Mouse (Mus musculus) intestine, embryonic 14.5 days (tissue): ENCODE data around the gene Ppp1r12b. TPM values are rescaled to one million over a fixed set of nuclear protein-coding genes. Genes with fewer than 3 reads are reported as not detected.
A peak's percentile ranks its signal among the peaks of the same experiment; 100 is the strongest.

Experiments used
- ATAC-seq: fragments of 200-750 bp; cut with Nextera tagmentation; replicated peaks from 2 replicates; pipeline ENCODE4 v1.8.0; 2017; ENCODE audit warnings: low read depth, moderate number of reproducible peaks, moderate TSS enrichment, moderate library complexity; ENCODE audit not compliant: low FRiP score, low TSS enrichment
- DNase-seq: peaks from one replicate; pipeline ENCODE4 v3.0.0-alpha.2; 2018; ENCODE audit warnings: low spot score
- H3K27ac ChIP-seq: fragments of 300-500 bp; sonication (generic); 2 replicates; pipeline ENCODE4 v1.5.1; 2014; ENCODE audit warnings: low read depth, mild to moderate bottlenecking, control low read depth
- H3K27me3 ChIP-seq: fragments of 300-500 bp; sonication (generic); replicated peaks from 2 replicates; pipeline ENCODE4 v1.6.1; 2014; ENCODE audit warnings: low read length, control low read depth; ENCODE audit not compliant: control insufficient read depth, insufficient read depth
- H3K36me3 ChIP-seq: fragments of 300-500 bp; sonication (generic); 2 replicates; pipeline ENCODE4 v1.6.1; 2014; ENCODE audit warnings: low read length, control low read depth; ENCODE audit not compliant: control insufficient read depth, insufficient read depth
- H3K4me1 ChIP-seq: fragments of 300-500 bp; sonication (generic); replicated peaks from 2 replicates; pipeline ENCODE4 v1.6.1; 2014; ENCODE audit warnings: low read length, control low read depth, mixed read lengths; ENCODE audit not compliant: control insufficient read depth, insufficient read depth
- H3K4me2 ChIP-seq: fragments of 300-500 bp; sonication (generic); 2 replicates; pipeline ENCODE4 v1.6.1; 2014; ENCODE audit warnings: low read length
- H3K4me3 ChIP-seq: fragments of 300-500 bp; sonication (generic); 2 replicates; pipeline ENCODE4 v1.5.1; 2014; ENCODE audit warnings: low read depth, low read length, control low read depth, mixed read lengths
- H3K9ac ChIP-seq: fragments of 300-500 bp; sonication (generic); 2 replicates; pipeline ENCODE4 v1.6.1; 2014; ENCODE audit warnings: mild to moderate bottlenecking, low read length
- H3K9me3 ChIP-seq: fragments of 300-500 bp; sonication (generic); 2 replicates; pipeline ENCODE4 v1.6.1; 2016; ENCODE audit warnings: low read length, control low read depth; ENCODE audit not compliant: control insufficient read depth
- WGBS: fragments of 180-500 bp; shearing (Covaris S2); extraction: QIAGEN DNeasy Blood & Tissue Kit; methylation state at CpG from one replicate; pipeline ENCODE4 v1.1.7; 2014; 5-methylcytosine and 5-hydroxymethylcytosine counted together
- polyA plus RNA-seq: library from polyadenylated mRNA; unstranded; fragments of >200 nt; fragmentation: Nextera tagmentation; extraction: Ambion mirVana; gene quantifications from 2 replicates; pipeline ENCODE4 v1.2.1, GENCODE M21; 2014

Gene Ppp1r12b
- polyA plus RNA-seq, 1 experiment from 2014 or later: 34.0 TPM

GRCm38 (mm10) chr1:134741946-134742661 lies 213.6 kb downstream of the Ppp1r12b start:
- H3K27me3 ChIP-seq: no peaks in the 10 kb centered on the region
- no peak overlapping the region for H3K4me2 ChIP-seq
- H3K36me3 ChIP-seq: 0 out of 2 replicates have a peak, but pooled peaks cover 3% of the 10 kb centered on the region
- no peaks in the 10 kb centered on the region for H3K9me3 ChIP-seq
- 72% methylated on average over 7 of the region's 7 CpGs for WGBS
- peaks cover 7% of the 10 kb centered on the region; the same call in 1 of the 2 replicates for H3K4me1 ChIP-seq
- no peak overlapping the region for H3K27ac ChIP-seq
- DNase-seq: no peak
- peak; percentile 68; the same call in 1 of the 2 replicates for ATAC-seq
- H3K4me3 ChIP-seq: no peak overlapping the region
- H3K9ac ChIP-seq: no peak overlapping the region

- DNase-seq: no peak
These were observed 214.3 kb downstream of the Ppp1r12b start for GRCm38 (mm10) chr1:134741433-134741832.

GRCm38 (mm10) chr1:134737463-134737862 lies 218.3 kb downstream of the Ppp1r12b start:
- Histone ChIP-seq H3K4me1 (0 out of 2 replicates have a peak, but pooled peaks cover 6% of the 10 kb centered on the region), H3K27me3 (no peaks in the 10 kb centered on the region), H3K27ac (no peak overlapping the region), H3K36me3 (no peaks in the 10 kb centered on the region), H3K4me2 (no peak overlapping the region), H3K4me3 (no peak overlapping the region), H3K9ac (no peak overlapping the region), H3K9me3 (no peaks in the 10 kb centered on the region)
- WGBS: 71% methylated on average over 9 of the region's 9 CpGs
- DNase-seq (no peak), ATAC-seq (no peak)

More at GRCm38 (mm10) chr1:134741433-134741832, 214.3 kb downstream of the Ppp1r12b start:
- Histone ChIP-seq H3K4me1 (0 out of 2 replicates have a peak, but pooled peaks cover 6% of the 10 kb centered on the region), H3K27me3 (no peaks in the 10 kb centered on the region), H3K36me3 (0 out of 2 replicates have a peak, but pooled peaks cover 3% of the 10 kb centered on the region), H3K9me3 (no peaks in the 10 kb centered on the region), H3K9ac (no peak overlapping the region), H3K4me3 (no peak overlapping the region), H3K4me2 (no peak overlapping the region), H3K27ac (no peak overlapping the region)
- WGBS: 79% methylated on average over 6 of the region's 6 CpGs
- no peak for ATAC-seq

GRCm38 (mm10) chr1:134733659-134734058 lies 222.1 kb downstream of the Ppp1r12b start:
- 0 out of 2 replicates have a peak, but pooled peaks have one; percentile 44 for ATAC-seq
- no peak overlapping the region for H3K9ac ChIP-seq
- H3K27me3 ChIP-seq: no peaks in the 10 kb centered on the region
- DNase-seq: no peak
- H3K4me1 ChIP-seq: no peaks in the 10 kb centered on the region
- WGBS: 67% methylated on average over 5 of the region's 5 CpGs
- H3K36me3 ChIP-seq: no peaks in the 10 kb centered on the region
- no peak overlapping the region for H3K4me3 ChIP-seq
- no peaks in the 10 kb centered on the region for H3K9me3 ChIP-seq
- no peak overlapping the region for H3K4me2 ChIP-seq
- no peak overlapping the region for H3K27ac ChIP-seq

GRCm38 (mm10) chr1:134727256-134727655 lies 228.5 kb downstream of the Ppp1r12b start:
- no peaks in the 10 kb centered on the region for H3K27me3 ChIP-seq
- no peak overlapping the region for H3K4me3 ChIP-seq
- no peak overlapping the region for H3K4me2 ChIP-seq
- ATAC-seq: no peak; the same call in 1 of the 2 replicates
- no peak overlapping the region for H3K9ac ChIP-seq
- no peak overlapping the region for H3K27ac ChIP-seq
- H3K36me3 ChIP-seq: no peaks in the 10 kb centered on the region
- 51% methylated on average over 8 of the region's 8 CpGs for WGBS
- DNase-seq: no peak
- H3K4me1 ChIP-seq: peaks cover 11% of the 10 kb centered on the region
- no peaks in the 10 kb centered on the region for H3K9me3 ChIP-seq

GRCm38 (mm10) chr1:134726480-134726879 lies 229.3 kb downstream of the Ppp1r12b start:
- H3K9ac ChIP-seq: no peak overlapping the region

GRCm38 (mm10) chr1:134725276-134725675 lies 230.5 kb downstream of the Ppp1r12b start:
- Histone ChIP-seq H3K36me3 (no peaks in the 10 kb centered on the region), H3K4me2 (no peak overlapping the region), H3K9me3 (no peaks in the 10 kb centered on the region), H3K9ac (no peak overlapping the region), H3K27ac (no peak overlapping the region), H3K4me3 (no peak overlapping the region), H3K27me3 (no peaks in the 10 kb centered on the region), H3K4me1 (peaks cover 11% of the 10 kb centered on the region)
- ATAC-seq (no peak; the same call in 1 of the 2 replicates), DNase-seq (no peak)
- 54% methylated on average over 5 of the region's 5 CpGs for WGBS

More at GRCm38 (mm10) chr1:134726480-134726879, 229.3 kb downstream of the Ppp1r12b start:
- DNase-seq: no peak
- no peaks in the 10 kb centered on the region for H3K36me3 ChIP-seq
- H3K4me2 ChIP-seq: no peak overlapping the region
- 89% methylated on average over 7 of the region's 7 CpGs for WGBS
- H3K27ac ChIP-seq: no peak overlapping the region
- no peaks in the 10 kb centered on the region for H3K9me3 ChIP-seq
- no peak for ATAC-seq
- no peak overlapping the region for H3K4me3 ChIP-seq
- H3K4me1 ChIP-seq: peaks cover 11% of the 10 kb centered on the region
- H3K27me3 ChIP-seq: no peaks in the 10 kb centered on the region

- no peak for ATAC-seq
- no peak overlapping the region for H3K4me2 ChIP-seq
- no peak overlapping the region for H3K4me3 ChIP-seq
- no peak for DNase-seq
- H3K9ac ChIP-seq: no peak overlapping the region
- H3K36me3 ChIP-seq: no peaks in the 10 kb centered on the region
- no peak overlapping the region for H3K27ac ChIP-seq
- no peaks in the 10 kb centered on the region for H3K27me3 ChIP-seq
- no peaks in the 10 kb centered on the region for H3K9me3 ChIP-seq
- H3K4me1 ChIP-seq: peaks cover 11% of the 10 kb centered on the region
- WGBS: 90% methylated on average over 7 of the region's 7 CpGs
These were observed 232.9 kb downstream of the Ppp1r12b start for GRCm38 (mm10) chr1:134722891-134723290.

- Histone ChIP-seq H3K27me3 (no peaks in the 10 kb centered on the region), H3K27ac (no peak overlapping the region), H3K9me3 (no peaks in the 10 kb centered on the region), H3K4me1 (no peaks in the 10 kb centered on the region), H3K36me3 (no peaks in the 10 kb centered on the region), H3K4me2 (no peak overlapping the region), H3K9ac (no peak overlapping the region), H3K4me3 (no peak overlapping the region)
- DNase-seq (no peak), ATAC-seq (no peak)
- 77% methylated on average over 5 of the region's 5 CpGs for WGBS
These were observed 234.3 kb downstream of the Ppp1r12b start for GRCm38 (mm10) chr1:134721486-134721885.
